Mouse (Mus musculus) kidney, postnatal 14 days (tissue): Measurements from ENCODE around the gene Shisal2a.
A peak's percentile ranks its signal among the peaks of the same experiment; 100 is the strongest.

Source experiments
- DNase-seq: peaks from one replicate; pipeline ENCODE4 v3.0.0; 2022; ENCODE audit warnings: mixed read lengths

Gene Shisal2a

DNA sequence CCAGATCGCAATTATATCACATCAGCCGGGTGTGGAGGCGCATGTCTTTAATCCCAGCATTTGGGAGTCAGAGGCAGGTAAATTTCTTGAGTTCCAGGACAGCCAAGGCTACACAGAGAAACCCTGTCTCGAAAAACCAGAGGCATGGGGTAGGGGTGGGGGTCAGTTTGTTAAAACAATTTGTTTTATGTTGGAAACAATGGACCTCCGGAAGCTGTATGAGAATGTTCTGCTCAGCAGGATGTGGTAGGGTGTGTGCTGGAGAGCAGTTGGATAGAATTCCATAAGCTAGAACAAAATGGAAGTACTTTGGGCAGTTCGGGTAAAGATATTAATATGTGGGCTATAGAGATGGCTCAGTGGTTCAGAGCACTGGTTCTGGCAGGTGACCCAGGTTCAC lies 47.7 kb downstream of the Shisal2a start:
- DNase-seq, result no peak

DNA sequence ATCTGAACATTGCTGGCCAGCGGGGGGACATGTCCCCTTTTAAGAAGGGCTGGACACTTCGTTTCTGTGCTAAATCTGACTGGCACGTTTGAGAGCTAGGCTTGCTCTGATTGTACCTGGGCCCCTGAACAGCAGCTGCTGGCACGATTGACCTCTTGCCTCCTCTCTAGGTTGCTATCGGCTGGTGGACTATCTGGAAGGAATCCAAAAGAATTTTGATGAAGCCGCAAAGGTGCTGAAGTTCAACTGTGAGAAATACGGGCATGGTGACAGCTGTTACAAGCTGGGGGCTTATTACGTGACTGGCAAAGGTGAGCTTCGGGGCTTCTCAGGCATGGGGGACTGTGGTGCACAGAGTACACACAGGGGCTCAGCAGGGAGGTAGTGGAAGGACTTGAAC lies 51.1 kb downstream of the Shisal2a start:
- DNase-seq, result peak; percentile 57

DNA sequence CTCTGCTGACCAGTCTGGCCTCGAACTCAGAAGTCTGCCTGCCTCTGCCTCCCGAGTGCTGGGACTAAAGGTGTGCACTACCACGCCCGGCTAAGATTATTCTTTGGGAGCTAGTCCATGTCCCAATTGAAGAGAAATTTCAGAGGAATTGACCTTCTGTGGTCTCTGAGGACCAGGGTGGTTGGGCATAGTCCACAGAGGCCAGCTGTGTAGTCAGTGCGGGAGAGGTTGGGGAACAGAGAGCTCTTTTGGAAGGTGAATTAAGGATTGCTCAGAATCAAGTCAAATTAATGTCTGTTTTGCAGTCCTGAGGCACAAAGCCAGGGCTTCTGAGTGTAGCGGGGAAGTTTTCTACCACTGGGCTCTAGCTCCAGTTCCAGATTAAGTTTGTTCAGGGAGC lies 53.3 kb downstream of the Shisal2a start:
- no peak for DNase-seq

DNA sequence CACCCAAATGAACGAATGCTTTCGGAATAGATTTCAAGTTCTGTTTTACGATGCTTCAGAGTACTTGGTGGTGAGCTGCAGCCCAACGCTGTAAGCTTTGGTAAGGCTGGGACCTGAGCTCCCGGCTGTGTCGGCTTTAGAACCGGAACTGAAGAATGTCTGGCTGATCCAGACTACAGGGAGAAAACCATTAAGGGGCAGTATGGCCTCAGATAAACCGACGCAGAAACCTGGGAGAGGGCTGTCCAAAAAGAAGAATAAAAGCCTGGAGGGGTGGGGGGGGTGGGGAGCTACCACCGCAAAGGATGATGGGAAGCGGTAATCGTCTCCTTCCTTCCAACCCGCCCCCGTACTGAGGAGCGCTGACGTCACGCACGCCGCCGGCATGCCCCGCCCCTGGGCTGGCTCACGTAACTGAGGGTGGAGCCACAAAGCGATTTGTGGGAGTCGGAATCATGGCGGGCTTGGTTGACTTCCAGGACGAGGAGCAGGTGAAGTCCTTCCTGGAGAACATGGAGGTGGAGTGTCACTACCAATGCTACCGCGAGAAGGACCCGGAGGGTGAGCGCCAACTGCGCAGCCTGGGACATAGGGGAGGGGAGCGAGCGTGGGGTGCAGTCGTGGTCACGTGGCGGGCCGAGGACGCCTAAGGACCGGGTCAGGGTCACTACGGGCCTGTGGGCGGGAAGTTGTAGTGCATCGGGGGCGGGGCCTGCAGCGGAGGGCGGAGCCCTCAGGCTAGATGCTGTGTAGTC lies 55.2 kb downstream of the Shisal2a start, which contains the start of gene Coa7:
TSS of gene Coa7 (plus strand) at position 411 of the 755 bp plus-strand sequence.
- peak; percentile 97 for DNase-seq

DNA sequence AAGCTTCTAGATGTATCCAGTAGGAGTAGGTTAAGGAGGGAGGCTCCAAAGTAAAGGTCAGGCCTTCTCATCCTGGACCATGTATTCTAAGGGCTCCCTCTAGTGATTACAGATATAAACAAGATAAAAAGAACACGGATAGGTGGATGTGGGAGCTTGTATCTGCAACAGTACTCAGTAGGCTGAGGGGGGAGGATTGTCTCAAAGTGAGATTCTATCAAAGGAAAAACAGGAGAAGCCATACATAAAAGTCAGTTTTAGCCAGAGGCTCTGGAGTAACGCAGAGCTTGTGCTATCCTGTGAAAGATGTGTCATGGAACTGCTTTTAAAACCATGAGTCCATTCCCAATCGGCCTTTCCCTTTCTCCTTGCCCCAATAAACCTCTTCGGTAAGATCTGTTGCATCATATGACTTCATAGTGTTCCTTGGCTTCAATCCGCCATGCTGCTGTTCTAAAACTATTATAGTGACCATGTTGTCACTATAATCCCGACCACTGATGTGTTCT lies 56.0 kb downstream of the Shisal2a start:
- peak; percentile 55 for DNase-seq

DNA sequence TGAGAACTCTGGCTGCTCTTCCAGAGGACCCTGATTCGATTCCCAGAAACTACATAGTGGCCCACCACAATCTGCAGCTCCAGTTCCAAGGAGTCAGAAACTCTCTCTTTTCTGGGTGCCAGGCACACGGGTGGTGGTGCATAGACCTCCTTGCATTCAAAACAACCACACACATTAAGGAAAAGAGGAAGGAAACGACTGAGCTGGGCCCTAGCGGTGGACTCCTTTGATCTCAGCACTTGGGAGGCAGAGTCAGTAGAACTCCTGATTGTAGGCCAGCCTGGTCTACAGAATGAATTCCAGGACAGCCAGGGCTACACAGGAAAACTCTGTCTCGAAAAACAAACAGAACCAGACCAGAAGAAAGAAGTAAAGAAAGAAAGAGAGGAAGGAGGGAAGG lies 59.6 kb downstream of the Shisal2a start:
- DNase-seq, result no peak

DNA sequence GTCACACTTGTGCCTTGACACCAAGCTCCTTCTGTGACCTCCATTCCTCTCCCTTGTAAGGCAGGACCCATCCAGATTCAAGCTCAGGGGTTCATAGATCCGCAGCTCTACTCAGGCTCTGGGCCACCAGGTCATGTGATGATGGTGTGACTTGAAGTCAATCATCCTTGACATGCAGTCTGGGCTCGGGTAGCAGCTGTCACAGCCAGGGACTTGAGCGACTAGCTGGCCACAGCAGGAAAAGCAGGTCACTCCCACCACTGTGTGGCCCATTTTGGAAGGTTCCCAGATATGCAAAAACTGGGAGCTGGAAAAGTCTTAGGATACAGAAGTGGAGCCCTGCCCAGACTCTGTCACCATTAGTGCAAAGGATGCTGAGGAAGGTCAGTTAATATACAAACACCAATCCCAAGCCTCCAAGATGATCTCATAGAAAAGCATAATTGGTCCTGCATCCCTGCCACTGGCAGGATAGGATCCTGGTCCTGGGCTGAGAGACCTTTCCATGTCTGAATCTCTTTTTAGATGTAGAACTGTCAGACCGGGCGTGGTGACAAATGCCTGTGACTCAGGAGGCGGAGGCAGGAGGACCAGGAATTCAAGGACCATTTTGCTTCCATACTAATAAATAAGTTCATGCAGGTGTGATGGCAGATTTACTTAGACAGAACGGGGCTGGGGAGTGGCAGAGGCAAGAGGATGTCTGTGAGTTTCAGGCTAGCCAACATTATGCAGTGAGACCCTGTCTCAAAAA lies 62.3 kb downstream of the Shisal2a start:
- peak; percentile 24 for DNase-seq

DNA sequence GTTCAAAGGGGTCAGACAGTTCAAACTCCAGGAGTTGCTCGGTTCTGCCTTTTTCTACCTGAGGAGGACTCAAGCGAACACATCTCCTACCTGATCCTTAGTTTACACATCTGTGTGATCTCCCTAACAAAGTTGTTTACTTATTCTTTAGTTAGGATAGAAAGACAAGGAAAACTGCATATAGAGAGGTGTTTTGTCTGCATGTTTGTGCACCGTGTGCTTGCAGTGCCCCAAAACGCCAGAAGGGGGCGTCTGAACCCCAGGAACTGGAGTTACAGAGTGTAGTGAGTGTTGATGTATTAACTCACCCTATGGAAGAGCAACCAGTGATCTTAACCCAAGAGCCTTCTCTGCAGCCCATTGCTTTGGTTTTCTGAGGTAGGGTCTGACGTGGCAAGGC lies 63.4 kb downstream of the Shisal2a start:
- DNase-seq, result no peak

DNA sequence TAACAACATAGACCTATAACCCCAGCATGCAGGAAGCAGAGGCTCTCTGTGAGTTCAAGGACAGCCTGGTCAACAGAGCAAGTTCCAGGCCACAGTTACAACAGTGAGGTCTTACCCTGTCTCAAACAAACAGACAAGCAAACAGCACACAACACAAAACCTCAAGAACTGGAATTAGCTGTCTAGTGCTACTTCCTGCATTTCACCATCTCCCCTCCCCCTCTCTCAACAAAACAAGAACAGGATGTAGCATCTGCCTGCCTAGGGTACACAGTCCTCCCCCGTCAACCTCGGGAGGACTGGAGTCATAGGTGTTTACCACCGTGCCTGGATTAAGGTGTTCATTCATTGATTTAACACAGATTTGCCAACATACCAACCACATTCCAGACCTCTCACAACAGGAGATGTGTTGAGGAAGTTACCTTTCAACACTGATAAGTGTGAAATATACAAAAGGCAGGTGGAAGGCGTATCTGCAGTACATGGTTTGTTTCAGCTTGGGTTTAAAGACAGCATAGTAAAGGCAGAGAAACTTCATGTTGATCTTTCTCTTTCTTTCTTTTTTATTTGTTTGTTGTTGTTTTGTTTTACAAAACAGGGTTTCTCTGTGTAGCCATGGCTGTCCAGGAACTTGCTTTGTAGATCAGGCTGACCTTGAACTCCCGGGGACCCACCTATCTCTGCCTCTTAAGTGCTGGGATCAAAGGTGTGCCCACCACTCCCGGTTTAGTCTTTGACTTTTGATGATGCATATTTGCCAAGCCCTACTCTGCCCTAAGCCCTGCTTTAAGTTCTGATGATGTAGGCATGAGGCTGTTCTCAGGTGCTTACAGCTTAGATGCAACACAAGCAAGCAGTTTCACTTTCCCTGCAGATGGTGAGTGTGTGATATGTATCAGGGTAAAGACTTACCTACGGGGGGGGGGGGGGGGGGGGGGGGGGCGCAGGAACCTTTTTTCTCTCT lies 64.2 kb downstream of the Shisal2a start:
- DNase-seq, result no peak
